8 mouse cellular contexts compared by ENCODE assay signal in genomic region chr2:180024401-180025098, GRCm38 (mm10). TPM values are rescaled to one million over a fixed set of nuclear protein-coding genes. Genes with fewer than 3 reads are reported as not detected.
DNase-seq lines count a peak whose midpoint lies in the region; ATAC-seq lines count a peak whose summit lies in the region.

Gene Lsm14b, plus strand, starts transcription at chr2:180024987.

- no peaks in the 10 kb centered on the region for H3K9me3 ChIP-seq in hindbrain, embryonic 13.5 days

- 0% methylated on average over 62 of the region's 80 CpGs for WGBS in hindbrain, embryonic 13.5 days

- peaks cover 22% of the 10 kb centered on the region for H3K36me3 ChIP-seq in hindbrain, embryonic 13.5 days

- peaks cover 32% of the 10 kb centered on the region for H3K27me3 ChIP-seq in hindbrain, embryonic 13.5 days

- peak within 1 kb of the TSS; percentile 98 for H3K27ac ChIP-seq in hindbrain, embryonic 13.5 days

- DNase-seq in NIH3T3 (ENCODE audit: low read depth): peak; percentile 99
- DNase-seq in cerebellum, postnatal 10 days: peak; percentile 98 to 99
- peak; percentile 97 to 99 for DNase-seq in frontal cortex, postnatal 14 days (ENCODE audit: low spot score in 2 of 2)
- peak; percentile 93 to 99 for DNase-seq in layer of hippocampus, postnatal 25 days (ENCODE audit: extremely low spot score in 1 of 2, low spot score in 1 of 2)
- peak; percentile 99 for DNase-seq in lung, postnatal 25 days (ENCODE audit: low spot score)
- DNase-seq in retina, embryonic 14.5 days (ENCODE audit: low spot score): peak; percentile 98
- DNase-seq in thymus, postnatal 4 days: peak; percentile 99

- peak within 1 kb of the TSS; percentile 99 for H3K9ac ChIP-seq in hindbrain, embryonic 13.5 days

- ATAC-seq in hindbrain, embryonic 13.5 days (ENCODE audit: low FRiP score): peak; percentile 95

- H3K4me3 ChIP-seq in hindbrain, embryonic 13.5 days: peak within 1 kb of the TSS; percentile 99

- peak within 1 kb of the TSS; percentile 85 for H3K4me2 ChIP-seq in hindbrain, embryonic 13.5 days

- peaks cover 46% of the 10 kb centered on the region for H3K4me1 ChIP-seq in hindbrain, embryonic 13.5 days (replicated peaks)

RNA-seq across cellular contexts. Expression of gene Lsm14b, which starts in this region (rescaled TPM):
- polyA plus RNA-seq in hindbrain, embryonic 13.5 days (2015; fragmentation: Nextera tagmentation; extraction: Ambion mirVana): 22.5 and 23.4 TPM in 2 replicates
- 100 to 1,000 TPM; 101 to 108 TPM for total RNA-seq in layer of hippocampus, postnatal 25 days (2021)

Comparison
In these comparisons a context has a peak if more than half of its experiments do, and no peak if none do; other contexts are left out.
1. Peak in every context shown above with its lines: DNase-seq, ATAC-seq, H3K4me3 ChIP-seq and H3K27ac ChIP-seq.